Mouse (Mus musculus) bone marrow macrophage, adult 2 months (primary cell): ENCODE data around the gene Grn.

Experiments used
- CTCF ChIP-seq: IDR thresholded peaks from 2 replicates; pipeline ENCODE4 v1.5.1; 2012; ENCODE audit warnings: low read depth, mild to moderate bottlenecking, low read length, moderate library complexity
- POLR2A ChIP-seq: IDR thresholded peaks from 2 replicates; pipeline ENCODE4 v1.6.1; 2012; ENCODE audit warnings: mild to moderate bottlenecking, low read depth, low read length, borderline replicate concordance

GRCm38 (mm10) chr11:102437120-102438061 lies 7.3 kb downstream of the Grn start:
- TF ChIP-seq CTCF (no peak), POLR2A (no peak)
